ENCODE assay signal across 12 mouse cellular contexts in the genomic region with DNA sequence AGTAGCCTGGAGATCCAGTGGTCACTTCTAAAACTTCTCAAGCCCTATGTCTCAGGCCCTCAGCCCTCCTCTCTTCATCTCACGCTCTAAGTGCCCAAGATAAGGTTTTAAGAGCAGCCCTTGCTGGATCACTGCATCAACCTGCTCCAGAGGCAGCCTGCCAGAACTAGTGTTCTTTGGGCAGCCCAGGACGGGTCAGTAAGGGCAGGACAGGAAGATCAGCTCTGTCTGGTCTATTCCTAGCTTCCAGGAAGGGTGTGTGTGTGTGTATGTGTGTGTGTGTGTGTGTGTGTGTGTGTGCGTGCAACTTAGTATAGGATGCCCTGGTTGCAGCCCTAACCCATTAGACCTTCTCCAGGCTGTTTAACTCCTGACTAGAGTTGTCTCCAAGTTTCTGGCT. TPM values are rescaled to one million over a fixed set of nuclear protein-coding genes. Genes with fewer than 3 reads are reported as not detected.
DNase-seq lines count a peak whose midpoint lies in the region; ATAC-seq and TF ChIP-seq lines count a peak whose summit lies in the region.
"Had no signal": no experiment of that assay in that cellular context is flagged by ENCODE, and none has a peak within 500 bp of the region (broad histone marks: within the 10 kb centered on the region; RNA-seq: fewer than 3 reads in every experiment).

No protein-coding gene starts in this region.

- no peak overlapping the region for H3K9ac ChIP-seq in stomach, embryonic 16.5 days (ENCODE audit: low read length)

- H3K36me3 ChIP-seq in stomach, embryonic 16.5 days (ENCODE audit: control insufficient read depth, insufficient read depth, low read length), result no peaks in the 10 kb centered on the region

- H3K4me2 ChIP-seq in stomach, embryonic 16.5 days (ENCODE audit: low read depth, low read length), result no peak overlapping the region

- DNase-seq in gastrocnemius, adult 2 months, result peak; percentile 41
- no peak for DNase-seq in gastrocnemius, adult 8-10 months (ENCODE audit: low spot score in 2 of 2)
- DNase-seq in thymus, postnatal 14 days, result peak; percentile 24
- no peak for DNase-seq in thymus, postnatal 4 days
- peak; percentile 83 to 86 for DNase-seq in kidney, postnatal 36 days
- DNase-seq in adrenal gland, postnatal 4 days (ENCODE audit: low spot score in 2 of 2), result no peak
- no peak for DNase-seq in adrenal gland, adult 18-20 months (ENCODE audit: low spot score in 2 of 2)
- DNase-seq: cerebellum, postnatal 25 days; gastrocnemius, postnatal 10 days; midbrain, embryonic 14.5 days had no signal

- ATAC-seq in stomach, embryonic 16.5 days (ENCODE audit: insufficient read depth, low FRiP score), result no peak

- no peaks in the 10 kb centered on the region for H3K9me3 ChIP-seq in stomach, embryonic 16.5 days (replicated peaks; ENCODE audit: control insufficient read depth, low read length)

- no peaks in the 10 kb centered on the region for H3K27me3 ChIP-seq in stomach, embryonic 16.5 days (ENCODE audit: control insufficient read depth, insufficient read depth, low read length)

- H3K4me3 ChIP-seq in gastrocnemius, adult 2 months, result peak overlapping the region; percentile 57
- peak overlapping the region; percentile 20; the same call in 1 of the 2 replicates for H3K4me3 ChIP-seq in stomach, embryonic 16.5 days (replicated peaks; ENCODE audit: low read length)

- peak overlapping the region; percentile 20; the same call in 1 of the 2 replicates for H3K27ac ChIP-seq in gastrocnemius, adult 2 months
- no peak overlapping the region for H3K27ac ChIP-seq in stomach, embryonic 16.5 days (ENCODE audit: low read length)

- intact Hi-C loops in gastrocnemius, adult 2 months (cut with DNase I), result no loop called here

- H3K4me1 ChIP-seq in stomach, embryonic 16.5 days (ENCODE audit: control insufficient read depth, insufficient read depth, low read length), result peaks cover 3% of the 10 kb centered on the region; the same call in 1 of the 2 replicates

- 56% methylated on average over 3 of the region's 3 CpGs for WGBS in stomach, embryonic 16.5 days

- no peak for TF ChIP-seq CTCF in gastrocnemius, adult 2 months (IDR thresholded peaks at IDR 0.05)

RNA-seq across cellular contexts. Expression of a gene that starts 0.7 kb away (rescaled TPM):
- total RNA-seq in gastrocnemius, adult 2 months (2021), result under 1 TPM in 1 of 2 experiments, not detected in 1; 0.20 TPM
- under 1 TPM in 2 of 4 experiments, not detected in 2; 0.29 to 0.35 TPM for total RNA-seq in gastrocnemius, adult 8-10 months (2022)
- 1.00 and 1.6 TPM in 2 replicates for polyA plus RNA-seq in stomach, embryonic 16.5 days (2015; fragmentation: Nextera tagmentation; extraction: Ambion mirVana)
- total RNA-seq in adrenal gland, postnatal 4 days (2021), result 1 to 10 TPM; 1.0 to 1.1 TPM
- total RNA-seq in adrenal gland, adult 18-20 months (2021), result under 1 TPM; 0.76 to 0.96 TPM

RNA-seq across cellular contexts. Expression of a gene that starts 7.7 kb away (rescaled TPM):
- total RNA-seq in gastrocnemius, adult 2 months (2021), result 10 to 100 TPM; 36.7 to 42.3 TPM
- 10 to 100 TPM; 32.5 to 39.6 (median 34.6) TPM for total RNA-seq in gastrocnemius, adult 8-10 months (2022)
- polyA plus RNA-seq in stomach, embryonic 16.5 days (2015; fragmentation: Nextera tagmentation; extraction: Ambion mirVana), result 112 and 113 TPM in 2 replicates
- 100 to 1,000 TPM; 105 to 114 TPM for total RNA-seq in adrenal gland, postnatal 4 days (2021)
- total RNA-seq in adrenal gland, adult 18-20 months (2021), result 100 to 1,000 TPM; 113 to 121 TPM

RNA-seq across cellular contexts. Expression of a gene that starts 27.8 kb away (rescaled TPM):
- total RNA-seq in gastrocnemius, adult 2 months (2021), result not detected
- not detected for total RNA-seq in gastrocnemius, adult 8-10 months (2022)
- 0.14 and 0.17 TPM in 2 replicates for polyA plus RNA-seq in stomach, embryonic 16.5 days (2015; fragmentation: Nextera tagmentation; extraction: Ambion mirVana)
- 100 to 1,000 TPM in 1 of 2 experiments, 1 to 10 TPM in 1; 3.5 to 132 TPM for total RNA-seq in adrenal gland, postnatal 4 days (2021)
- 1 to 10 TPM in 1 of 2 experiments, not detected in 1; 2.9 TPM for total RNA-seq in adrenal gland, adult 18-20 months (2021)
- total RNA-seq: layer of hippocampus, postnatal 25 days had no signal
- polyA plus RNA-seq: midbrain, embryonic 14.5 days had no signal

RNA-seq across cellular contexts. Expression of a gene that starts 40.6 kb away (rescaled TPM):
- total RNA-seq in gastrocnemius, adult 2 months (2021), result not detected
- total RNA-seq in gastrocnemius, adult 8-10 months (2022), result not detected
- 31.8 and 35.5 TPM in 2 replicates for polyA plus RNA-seq in stomach, embryonic 16.5 days (2015; fragmentation: Nextera tagmentation; extraction: Ambion mirVana)
- total RNA-seq in adrenal gland, postnatal 4 days (2021), result 10 to 100 TPM; 16.2 to 18.0 TPM
- under 1 TPM; 0.46 to 0.58 TPM for total RNA-seq in adrenal gland, adult 18-20 months (2021)

RNA-seq across cellular contexts. Expression of a gene that starts 44.8 kb away (rescaled TPM):
- total RNA-seq in gastrocnemius, adult 2 months (2021), result not detected
- not detected for total RNA-seq in gastrocnemius, adult 8-10 months (2022)
- not detected in 2 replicates for polyA plus RNA-seq in stomach, embryonic 16.5 days (2015; fragmentation: Nextera tagmentation; extraction: Ambion mirVana)
- not detected for total RNA-seq in adrenal gland, postnatal 4 days (2021)
- total RNA-seq in adrenal gland, adult 18-20 months (2021), result not detected
- total RNA-seq: gastrocnemius, postnatal 10 days; layer of hippocampus, postnatal 25 days had no signal
- polyA plus RNA-seq: midbrain, embryonic 14.5 days had no signal

Comparison
In these comparisons a context has a peak if more than half of its experiments do, and no peak if none do; other contexts are left out.
1. DNase-seq: peak in gastrocnemius, adult 2 months (single experiment), thymus, postnatal 14 days (single experiment) and kidney, postnatal 36 days (2 of 2); none in gastrocnemius, adult 8-10 months (0 of 2), thymus, postnatal 4 days (single experiment), adrenal gland, postnatal 4 days (0 of 2) and adrenal gland, adult 18-20 months (0 of 2).